Mouse (Mus musculus): ENCODE data around the gene Slc12a5. TPM values are rescaled to one million over a fixed set of nuclear protein-coding genes. Genes with fewer than 3 reads are reported as not detected.

Slc12a5 gene
- polyA plus RNA-seq, 1 experiment, result 1.2 TPM

GRCm38 (mm10) chr2:164979749-164980148, 19.1 kb downstream of the Slc12a5 start:
- no peak for DNase-seq (ENCODE audit: low spot score)

GRCm38 (mm10) chr2:164985962-164986361, 25.4 kb downstream of the Slc12a5 start:
- DNase-seq (ENCODE audit: low spot score), result no peak

DNA sequence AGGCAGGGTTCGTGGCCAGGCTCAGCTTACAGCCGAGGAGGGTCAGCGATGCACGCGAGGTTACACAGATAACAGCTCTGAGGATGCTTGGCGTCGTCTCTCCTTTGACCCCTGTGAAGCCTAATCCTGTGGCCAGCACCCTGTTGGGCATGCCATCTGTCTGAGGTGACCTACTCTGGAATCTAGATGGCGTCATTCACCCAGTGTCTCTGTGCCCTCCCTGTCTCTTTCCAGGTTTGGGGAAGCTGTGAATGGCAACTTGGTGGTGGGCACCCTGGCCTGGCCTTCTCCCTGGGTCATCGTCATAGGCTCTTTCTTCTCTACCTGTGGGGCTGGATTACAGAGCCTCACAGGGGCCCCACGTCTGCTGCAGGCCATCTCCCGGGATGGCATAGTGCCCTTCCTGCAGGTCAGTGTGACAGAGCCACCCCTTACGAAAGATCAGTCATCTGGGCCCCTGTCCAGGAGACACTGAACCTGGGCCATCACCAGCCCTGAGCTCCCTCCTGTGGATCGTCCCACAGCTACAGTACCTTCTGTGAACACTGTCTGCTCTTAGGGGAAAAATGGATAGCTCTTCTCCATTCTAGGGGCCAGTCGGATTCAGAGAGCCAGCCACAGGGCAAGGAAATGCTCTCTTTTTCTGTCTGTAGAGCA, 25.9 kb downstream of the Slc12a5 start:
- no peak for DNase-seq (ENCODE audit: low spot score)

DNA sequence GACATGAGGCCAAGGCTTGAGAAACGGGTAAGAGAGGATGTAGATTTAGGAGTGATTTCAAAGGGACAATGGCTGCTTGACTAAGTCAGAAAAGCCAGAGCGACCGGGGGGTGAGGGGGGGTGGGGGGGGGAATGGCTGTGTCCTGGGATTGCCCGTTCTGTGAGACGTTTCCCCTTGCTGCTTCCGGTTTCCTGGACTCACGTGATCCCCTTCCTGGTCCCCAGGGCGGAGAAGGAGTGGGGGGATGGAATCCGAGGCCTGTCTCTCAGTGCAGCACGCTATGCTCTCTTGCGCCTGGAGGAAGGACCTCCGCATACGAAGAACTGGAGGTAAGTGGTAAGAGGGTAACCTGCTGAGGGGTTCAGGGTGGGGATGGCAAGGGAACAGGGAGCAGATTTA, 28.2 kb downstream of the Slc12a5 start:
- DNase-seq (ENCODE audit: low spot score), result no peak

- no peak for DNase-seq (ENCODE audit: low spot score)
Observed at GRCm38 (mm10) chr2:164991111-164991510, 30.5 kb downstream of the Slc12a5 start.

- DNase-seq (ENCODE audit: low spot score), result no peak
Observed at GRCm38 (mm10) chr2:164991808-164992207, 31.2 kb downstream of the Slc12a5 start.

DNA sequence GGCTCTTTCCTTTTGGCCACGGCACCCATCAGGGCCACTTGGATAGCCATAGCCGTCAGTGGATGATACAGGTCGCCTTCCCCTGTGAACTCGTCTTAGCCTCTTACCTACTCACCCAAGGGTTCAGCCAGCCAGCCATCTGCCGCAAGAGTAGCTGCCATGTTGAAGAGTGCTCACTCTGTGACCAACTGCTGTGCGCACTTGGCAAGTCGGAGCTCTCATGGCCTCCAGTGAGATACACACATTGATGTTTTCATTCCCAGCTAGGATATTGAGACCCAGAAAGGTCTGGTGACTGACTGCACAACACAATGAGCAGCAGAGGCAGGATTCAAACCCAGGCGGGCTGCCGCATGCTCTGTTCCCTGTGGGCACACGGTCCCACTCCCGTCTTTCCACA, 33.6 kb downstream of the Slc12a5 start:
- no peak for DNase-seq (ENCODE audit: low spot score)

GRCm38 (mm10) chr2:164994659-164995428, 34.2 kb downstream of the Slc12a5 start:
- DNase-seq (ENCODE audit: low spot score), result no peak

DNA sequence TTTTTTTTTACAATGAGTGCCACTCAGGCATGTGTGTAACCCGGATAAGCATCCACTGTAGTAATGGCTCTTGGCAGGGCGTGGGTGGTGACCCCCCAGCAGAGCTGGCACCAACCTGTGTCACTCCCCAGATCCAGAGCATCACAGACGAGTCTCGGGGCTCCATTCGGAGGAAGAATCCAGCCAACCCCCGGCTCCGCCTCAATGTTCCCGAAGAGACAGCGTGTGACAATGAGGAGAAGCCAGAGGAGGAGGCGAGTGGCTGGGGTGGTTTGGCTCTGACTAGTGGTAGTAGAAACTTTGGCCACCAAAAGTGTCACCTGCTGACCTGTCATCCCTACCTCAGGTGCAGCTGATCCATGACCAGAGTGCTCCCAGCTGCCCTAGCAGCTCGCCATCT, 35.4 kb downstream of the Slc12a5 start:
- no peak for DNase-seq (ENCODE audit: low spot score)

GRCm38 (mm10) chr2:164996848-164997720, 36.5 kb downstream of the Slc12a5 start:
- no peak for DNase-seq (ENCODE audit: low spot score)

DNA sequence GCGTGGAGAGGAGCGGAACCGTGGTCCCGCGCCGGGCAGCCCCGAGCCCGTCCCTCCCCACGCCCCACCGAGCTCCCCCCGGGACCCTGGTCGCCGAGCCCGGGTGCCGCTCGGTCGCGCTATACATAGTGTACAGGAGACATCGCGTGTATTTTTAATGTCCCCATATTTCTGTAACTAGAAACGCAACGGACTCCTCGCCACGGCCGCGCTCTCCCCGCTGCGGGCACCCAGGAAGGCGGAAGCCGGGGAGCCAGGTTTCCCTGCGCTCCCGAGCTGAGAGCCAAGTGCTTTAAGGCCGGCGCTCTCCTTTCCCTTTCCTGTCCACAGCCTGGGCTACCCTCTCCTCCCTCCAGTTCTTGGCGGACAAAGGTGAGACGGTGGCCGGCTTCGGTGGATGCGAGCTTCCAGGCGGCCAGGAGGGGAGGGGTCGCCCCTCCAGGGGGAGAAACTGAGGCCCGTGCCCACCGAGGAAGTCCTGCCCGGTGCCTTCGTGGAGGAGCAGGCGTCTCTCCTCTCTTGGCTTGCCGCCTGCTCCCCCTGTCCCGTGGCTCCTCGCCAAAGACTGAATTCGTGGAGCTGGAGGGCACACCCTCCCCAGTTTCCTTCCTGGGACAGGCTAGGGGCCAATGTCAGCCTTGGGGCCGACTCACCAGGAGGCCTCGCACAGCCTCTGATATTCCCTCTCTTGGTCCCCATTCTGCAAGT, 37.3 kb downstream of the Slc12a5 start:
- no peak for DNase-seq (ENCODE audit: low spot score)

GRCm38 (mm10) chr2:165001958-165002357, 41.4 kb downstream of the Slc12a5 start:
- peak; percentile 12 for DNase-seq (ENCODE audit: low spot score)

DNA sequence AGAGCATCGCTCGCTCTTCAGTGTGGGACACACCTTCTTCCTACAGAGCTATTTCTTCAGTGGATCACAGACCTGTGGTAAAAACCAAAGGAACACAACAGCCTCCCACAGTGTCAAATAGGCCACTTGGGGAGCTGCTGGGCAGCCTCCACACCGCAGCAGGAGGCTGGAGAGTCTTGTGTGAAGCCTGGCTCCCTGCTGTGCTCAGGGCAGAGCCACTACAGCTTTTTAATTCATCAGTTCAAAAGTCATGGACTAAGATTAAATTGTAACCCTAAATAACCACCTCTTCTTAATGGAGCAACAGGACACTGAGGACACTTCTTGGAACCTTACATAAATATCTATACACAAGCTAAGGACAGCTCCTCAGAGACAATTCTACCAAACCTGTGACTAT, 42.5 kb downstream of the Slc12a5 start:
- DNase-seq (ENCODE audit: low spot score), result peak; percentile 6

- DNase-seq (ENCODE audit: low spot score), result peak; percentile 11
Observed at GRCm38 (mm10) chr2:165004237-165004636, 43.6 kb downstream of the Slc12a5 start.

GRCm38 (mm10) chr2:165006813-165007212, 46.2 kb downstream of the Slc12a5 start:
- no peak for DNase-seq (ENCODE audit: low spot score)

- no peak for DNase-seq (ENCODE audit: low spot score)
Observed at GRCm38 (mm10) chr2:165007986-165008385, 47.4 kb downstream of the Slc12a5 start.

- DNase-seq (ENCODE audit: low spot score), result no peak
Observed at GRCm38 (mm10) chr2:165009161-165009560, 48.6 kb downstream of the Slc12a5 start.

DNA sequence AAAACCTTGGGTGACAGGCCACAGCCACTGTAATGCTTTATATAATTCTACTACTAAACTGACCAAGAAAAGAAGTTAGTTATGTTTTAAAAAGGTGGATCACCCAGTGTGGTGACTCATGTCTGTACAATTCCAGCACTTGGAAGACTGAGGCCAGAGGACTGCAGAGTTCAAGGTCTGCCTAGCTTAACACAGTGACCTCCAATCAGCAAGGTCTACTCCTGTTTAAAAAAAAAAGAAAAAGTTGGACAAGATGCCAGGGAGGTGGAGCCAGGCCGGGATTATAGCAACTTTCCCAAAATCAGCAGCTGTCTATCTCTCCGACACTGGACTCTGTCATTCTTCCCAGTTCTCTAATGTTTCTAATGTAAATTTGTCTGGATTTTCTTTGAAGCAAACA, 49.0 kb downstream of the Slc12a5 start:
- DNase-seq (ENCODE audit: low spot score), result no peak

GRCm38 (mm10) chr2:165010351-165010750, 49.7 kb downstream of the Slc12a5 start:
- no peak for DNase-seq (ENCODE audit: low spot score)

DNA sequence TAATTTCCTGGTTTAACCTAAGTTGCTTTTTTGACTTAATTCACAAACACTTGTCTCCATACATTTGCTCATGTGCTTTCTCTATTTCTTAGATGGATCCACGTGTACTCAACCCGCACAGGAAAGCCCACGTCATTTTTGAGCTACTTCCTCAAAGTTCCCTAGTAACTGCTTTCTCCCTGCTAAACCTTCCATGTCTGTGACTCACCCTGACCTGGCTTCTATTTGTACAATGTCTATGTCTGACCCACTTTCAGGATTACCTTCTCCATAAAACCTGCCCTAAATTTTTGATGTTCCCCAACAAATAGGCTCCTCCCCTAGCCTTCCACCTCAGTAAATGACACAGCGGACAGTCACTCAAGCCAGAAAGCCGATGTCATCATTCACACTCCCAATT, 54.3 kb downstream of the Slc12a5 start:
- DNase-seq (ENCODE audit: low spot score), result no peak

DNA sequence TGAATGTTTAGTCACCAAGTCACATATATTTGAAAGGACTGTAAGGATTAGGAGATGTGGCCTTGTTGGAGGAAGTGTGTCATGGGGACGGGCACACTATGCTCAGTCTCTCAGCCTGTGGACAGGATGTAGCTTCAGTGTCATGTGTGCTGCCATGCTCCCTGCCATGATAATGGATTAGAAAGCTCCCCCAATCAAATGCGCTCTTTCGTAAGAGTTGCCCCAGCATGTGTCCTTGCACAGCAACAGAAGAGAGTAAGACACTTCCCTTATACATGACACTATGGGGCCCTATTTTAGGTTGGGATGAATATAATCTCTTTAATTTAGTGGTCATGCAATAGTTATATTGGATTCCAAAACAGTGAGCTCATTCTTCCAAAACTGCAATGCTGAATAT, 59.9 kb downstream of the Slc12a5 start:
- DNase-seq (ENCODE audit: low spot score), result no peak

- no peak for DNase-seq (ENCODE audit: low spot score)
Observed at GRCm38 (mm10) chr2:165027163-165027562, 66.6 kb downstream of the Slc12a5 start.

Data from urinary bladder, adult 2 months (tissue).